Mouse (Mus musculus) lung, postnatal 0 days (tissue): Measurements from ENCODE around the gene Fabp3.

Experiments
- CTCF ChIP-seq: IDR thresholded peaks from 2 replicates; pipeline ENCODE4 v1.5.1; 2016; ENCODE audit warnings: antibody characterized with exemption, mild to moderate bottlenecking
- EP300 ChIP-seq: IDR thresholded peaks from 2 replicates; pipeline ENCODE4 v1.6.1; 2016; ENCODE audit warnings: antibody characterized with exemption, mild to moderate bottlenecking, control low read depth

GRCm38 (mm10) chr4:130350690-130351422, 42.5 kb downstream of the Fabp3 start:
- TF ChIP-seq CTCF = no peak
- no peak for TF ChIP-seq EP300
